Mouse (Mus musculus) cerebellum, adult 11 months (tissue): ENCODE measurements around the gene Olfr1425.
"Not testable (repeated sequence)": the region's sequence is repeated elsewhere in the genome, so short reads cannot be mapped to it uniquely, and the experiment has no call there.

Experiments used
- DNase-seq: peaks from one replicate; pipeline ENCODE4 v3.0.0; 2022

Gene Olfr1425

DNA sequence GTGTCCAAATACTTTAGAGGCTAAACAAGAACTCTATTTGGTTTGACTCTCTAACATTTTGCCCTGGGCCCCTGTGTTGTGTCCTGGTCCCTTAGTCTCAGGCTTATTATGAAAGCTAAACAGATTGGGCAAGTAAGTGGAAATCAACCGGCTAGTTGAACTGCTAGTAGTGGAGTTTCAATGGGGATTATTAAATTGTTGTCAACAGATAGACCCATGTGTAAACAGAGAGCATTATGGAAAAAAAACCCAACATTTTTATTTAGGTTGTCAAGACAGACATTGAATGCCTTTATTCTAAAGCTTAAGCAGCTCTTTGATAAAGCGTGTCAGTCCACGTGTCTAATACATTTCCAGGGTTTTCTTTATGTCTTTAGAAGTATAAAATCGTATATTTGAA, at the start of gene Olfr1425:
Gene Olfr1425 (minus strand): TSS at position 101 of the 400 bp plus-strand sequence.
- DNase-seq, result not testable (repeated sequence)

DNA sequence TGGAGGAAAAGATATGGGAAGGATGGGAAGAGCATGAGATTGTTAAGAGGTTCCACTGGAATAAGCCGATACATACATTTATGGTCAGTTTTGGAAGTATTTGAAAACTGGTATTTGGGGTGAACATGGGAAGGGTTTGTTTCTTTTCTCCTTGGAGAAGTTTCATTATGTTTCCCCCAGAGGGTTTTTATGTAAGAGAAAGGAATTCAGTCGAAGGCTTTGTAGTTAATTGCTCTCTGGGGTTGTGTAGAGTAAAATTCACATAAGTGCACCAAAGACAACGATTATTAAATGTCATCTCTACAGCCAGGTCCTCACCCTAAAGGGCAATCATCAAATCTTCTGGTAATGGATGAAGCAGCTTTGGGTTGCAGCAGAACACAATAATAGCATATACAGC, 45.6 kb upstream of the Olfr1425 start, which contains the start of gene Olfr76:
Gene Olfr76 (minus strand): TSS at position 101 of the 400 bp plus-strand sequence.
- no peak for DNase-seq

DNA sequence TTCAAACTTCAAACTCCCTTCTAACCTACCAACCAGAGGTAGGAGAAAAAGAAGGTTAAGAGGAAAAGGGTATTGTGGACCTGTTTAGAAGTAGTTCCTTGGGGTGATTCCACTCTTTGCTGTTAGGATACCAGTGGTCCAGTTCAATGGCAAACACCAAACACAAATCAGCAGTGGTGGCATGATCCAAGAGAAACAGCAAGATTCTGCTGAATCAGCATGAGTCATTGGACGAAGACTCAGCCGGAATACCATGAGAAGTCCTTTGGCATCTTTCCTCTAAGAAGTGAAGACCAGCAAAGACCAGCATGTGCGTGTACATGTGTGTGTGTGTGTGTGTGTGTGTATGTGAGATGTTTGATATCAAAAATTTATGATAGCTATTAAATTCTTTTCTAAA, 38.9 kb upstream of the Olfr1425 start:
- no peak for DNase-seq

DNA sequence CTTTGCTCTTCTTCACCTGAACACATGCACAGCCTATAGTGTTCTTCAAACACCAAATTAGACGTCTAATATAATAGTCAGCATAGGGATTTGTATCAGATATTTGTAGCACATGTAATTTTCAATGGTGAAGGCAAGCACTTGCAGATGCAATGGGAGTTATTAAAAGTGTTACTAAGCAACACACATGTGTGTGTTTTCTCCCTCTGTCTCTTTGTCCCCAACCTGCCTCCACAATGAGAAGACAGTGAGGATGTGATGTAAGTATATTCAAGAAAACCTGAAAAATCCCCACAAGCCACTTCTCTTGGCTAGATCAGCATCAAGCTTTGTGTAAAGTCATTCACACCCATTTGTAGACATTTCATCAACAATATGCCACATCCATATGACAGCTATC, 38.3 kb upstream of the Olfr1425 start, which contains the start of gene Olfr1428:
Gene Olfr1428 (minus strand): TSS at position 101 of the 400 bp plus-strand sequence.
- no peak for DNase-seq

DNA sequence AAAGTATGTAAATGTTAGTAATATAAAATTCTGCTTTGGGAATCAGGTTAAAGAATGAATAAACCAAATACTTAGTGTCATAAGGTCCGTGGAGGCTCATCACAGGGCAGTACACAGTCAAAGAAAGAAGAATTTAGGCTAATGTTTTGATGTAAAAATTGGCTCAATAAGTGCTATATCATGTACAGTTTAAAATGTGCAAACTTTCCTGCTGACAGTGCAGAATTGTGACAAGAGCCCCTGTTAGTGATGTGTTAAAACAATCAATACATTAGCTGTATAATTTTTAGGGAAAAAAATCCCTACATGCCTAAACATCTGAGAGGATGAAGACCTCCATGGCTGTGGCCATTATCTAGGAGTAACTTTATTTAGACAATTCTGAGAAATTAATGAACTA, 36.3 kb upstream of the Olfr1425 start:
- no peak for DNase-seq

DNA sequence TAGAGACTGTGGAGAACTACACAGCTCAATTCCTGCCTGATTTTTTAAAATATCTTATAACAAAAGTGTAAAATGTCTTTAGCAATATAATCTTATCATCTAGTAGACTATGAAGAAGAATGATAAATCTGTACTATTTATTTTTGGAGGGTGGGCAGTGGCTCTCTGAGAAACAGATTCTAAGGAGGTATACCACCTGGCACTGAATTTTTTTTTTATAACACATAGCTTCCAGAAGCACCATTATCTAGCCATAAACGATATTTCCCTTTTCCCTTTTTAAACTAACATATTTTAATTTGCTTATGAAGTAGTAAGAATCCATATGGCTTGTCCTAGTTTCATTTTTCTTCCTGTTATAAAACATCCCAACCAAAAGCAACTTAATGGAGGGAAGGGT, 27.0 kb upstream of the Olfr1425 start:
- DNase-seq, result no peak

DNA sequence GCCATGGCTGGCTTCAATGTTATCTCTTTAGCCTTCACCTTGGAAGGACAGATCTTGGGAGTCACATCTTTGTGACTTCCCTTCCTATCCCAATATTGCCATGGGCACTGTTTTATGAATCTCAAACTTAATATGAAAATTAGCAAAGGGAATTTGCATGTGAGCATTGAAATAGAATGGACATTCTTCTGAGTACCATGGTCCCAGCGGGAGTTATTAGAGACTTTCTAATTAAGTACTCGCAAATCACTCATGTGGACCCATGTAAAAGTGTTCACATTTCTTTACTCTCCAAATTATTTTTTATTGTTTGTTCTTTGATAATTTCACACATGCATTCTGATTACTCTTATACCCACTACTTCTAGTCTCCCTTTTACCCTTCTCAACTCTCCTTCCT, 25.7 kb upstream of the Olfr1425 start, which contains the start of gene Olfr1427:
Gene Olfr1427 (minus strand): TSS at position 101 of the 400 bp plus-strand sequence.
- no peak for DNase-seq

DNA sequence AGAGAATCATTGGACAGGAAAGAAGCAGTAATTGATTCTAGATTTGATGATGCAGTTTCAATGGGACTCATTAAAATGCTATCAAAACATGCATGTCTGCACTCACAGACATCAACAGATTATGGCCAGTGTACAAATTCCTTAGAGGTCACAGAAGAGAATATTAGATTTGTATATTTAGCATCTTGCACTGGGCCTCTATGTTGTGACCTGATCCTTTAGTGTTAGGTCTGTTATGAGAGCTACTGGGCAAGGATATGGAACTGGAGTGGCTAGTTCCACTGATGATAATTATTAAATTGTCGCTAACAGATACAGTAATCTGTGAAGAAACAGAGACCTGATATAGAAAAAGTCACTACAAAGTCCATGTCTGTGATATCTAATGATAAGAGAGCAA, 14.4 kb upstream of the Olfr1425 start, which contains the start of gene Olfr1426:
Gene Olfr1426 (minus strand): TSS at position 101 of the 400 bp plus-strand sequence.
- DNase-seq, result no peak

DNA sequence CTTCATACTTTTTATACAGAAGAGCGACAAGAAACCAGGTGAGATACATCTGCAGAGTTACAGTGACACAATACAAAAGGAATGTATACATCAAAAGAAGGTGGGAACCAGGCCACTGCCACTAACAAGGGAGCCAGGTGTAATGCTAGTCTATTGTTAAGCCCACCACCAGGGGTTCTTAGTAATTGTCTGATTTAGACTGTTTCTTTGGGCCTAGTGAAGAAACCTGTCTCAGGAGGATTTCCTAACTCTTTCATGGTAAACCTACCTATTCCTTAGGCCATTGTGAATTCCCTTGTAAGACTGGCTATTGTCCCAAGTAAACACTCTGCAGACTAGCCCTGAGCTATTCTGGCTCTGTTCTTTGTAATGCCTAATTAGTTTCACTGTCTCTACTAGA, 8.0 kb downstream of the Olfr1425 start:
- not testable (repeated sequence) for DNase-seq

DNA sequence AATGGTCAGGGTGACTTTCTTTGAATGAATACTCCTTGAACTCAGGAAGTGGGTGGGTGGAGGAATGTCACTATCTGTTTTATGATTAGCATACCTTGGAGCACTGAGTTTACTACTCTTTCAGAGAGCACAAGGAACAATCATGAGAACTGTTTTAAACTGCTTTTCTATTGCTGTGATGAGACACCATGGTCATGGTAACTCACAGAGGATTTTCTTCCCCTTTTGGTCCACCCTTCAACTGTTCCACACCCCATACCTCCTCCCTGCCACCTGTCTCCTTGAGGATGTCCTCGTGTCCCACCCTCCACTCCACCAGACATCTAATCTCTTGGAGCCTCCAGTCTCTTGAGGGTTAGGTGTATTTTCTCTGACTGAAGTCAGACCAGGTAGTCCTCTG, 9.7 kb downstream of the Olfr1425 start:
- not testable (repeated sequence) for DNase-seq

DNA sequence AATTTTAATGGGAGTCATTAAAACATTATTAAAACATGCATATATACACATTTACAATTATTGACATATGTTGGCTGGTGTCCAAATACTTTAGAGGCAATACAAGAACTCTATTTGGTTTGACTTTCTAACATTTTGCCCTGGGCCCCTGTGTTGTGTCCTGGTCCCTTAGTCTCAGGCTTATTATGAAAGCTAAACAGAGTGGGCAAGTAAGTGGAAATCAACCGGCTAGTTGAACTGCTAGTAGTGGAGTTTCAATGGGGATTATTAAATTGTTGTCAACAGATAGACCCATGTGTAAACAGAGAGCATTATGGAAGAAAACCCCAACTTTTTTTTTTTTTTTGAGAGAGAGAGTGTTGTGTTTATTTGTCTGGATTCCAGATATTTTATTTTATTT, 14.9 kb downstream of the Olfr1425 start, which contains the start of gene Olfr1424:
Gene Olfr1424 (minus strand): TSS at position 101 of the 400 bp plus-strand sequence.
- not testable (repeated sequence) for DNase-seq

DNA sequence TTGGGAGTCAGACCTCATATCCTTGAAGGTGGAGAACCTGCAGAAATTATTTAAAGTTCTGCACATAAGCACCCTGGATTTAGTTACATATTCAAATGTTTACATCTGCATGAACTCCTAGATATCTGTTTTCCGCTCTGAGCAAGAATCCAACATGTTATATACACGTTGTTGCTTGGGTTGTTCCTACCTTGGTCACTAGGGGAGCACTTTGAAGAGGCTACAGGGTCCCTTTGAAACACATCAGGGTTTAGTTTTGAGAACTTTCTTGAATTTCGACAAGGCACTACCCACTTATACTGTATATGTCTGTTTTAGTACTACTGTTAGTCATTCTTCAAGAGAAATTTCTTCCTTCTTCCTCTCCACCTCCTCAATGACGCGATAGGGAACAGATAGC, 34.4 kb downstream of the Olfr1425 start:
- no peak for DNase-seq

DNA sequence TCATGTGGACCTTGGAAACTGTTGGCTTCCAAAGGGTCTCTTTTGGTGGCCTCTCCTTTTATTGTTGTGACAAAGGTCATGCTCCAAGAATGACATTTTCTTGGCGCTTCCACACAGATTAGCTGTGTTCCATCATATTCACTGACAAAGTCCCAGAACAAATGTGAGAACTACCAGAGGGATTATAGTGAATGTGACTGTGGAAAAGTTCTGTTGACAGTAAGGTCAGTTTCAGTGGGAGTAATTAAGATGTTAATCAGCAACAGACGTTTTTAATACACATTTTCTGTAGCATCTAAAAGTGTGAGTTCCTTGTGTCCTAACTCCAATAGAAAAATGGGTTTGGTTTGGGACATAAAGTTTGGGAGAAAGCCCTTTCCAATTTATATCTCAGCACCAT, 36.3 kb downstream of the Olfr1425 start, which contains the start of gene Olfr1423:
Gene Olfr1423 (minus strand): TSS at position 101 of the 400 bp plus-strand sequence.
- DNase-seq, result no peak

DNA sequence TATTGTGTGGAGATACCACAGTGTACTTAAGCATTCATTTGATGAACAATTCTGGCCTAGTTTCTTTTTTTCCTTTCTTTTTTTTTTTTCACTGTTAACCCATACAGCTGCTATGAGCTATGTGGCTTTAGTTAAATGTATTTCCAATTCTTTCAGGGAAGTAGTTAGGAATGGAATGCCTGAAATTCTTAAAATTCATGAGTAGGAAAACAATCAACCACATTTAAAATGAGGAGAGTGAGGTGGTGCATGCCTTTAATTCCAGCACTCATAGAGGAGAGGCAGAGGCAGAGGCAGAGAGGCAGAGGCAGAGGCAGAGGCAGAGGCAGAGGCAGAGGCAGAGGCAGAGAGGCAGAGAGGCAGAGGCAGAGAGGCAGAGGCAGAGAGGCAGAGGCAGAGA, 39.8 kb downstream of the Olfr1425 start:
- DNase-seq, result no peak

DNA sequence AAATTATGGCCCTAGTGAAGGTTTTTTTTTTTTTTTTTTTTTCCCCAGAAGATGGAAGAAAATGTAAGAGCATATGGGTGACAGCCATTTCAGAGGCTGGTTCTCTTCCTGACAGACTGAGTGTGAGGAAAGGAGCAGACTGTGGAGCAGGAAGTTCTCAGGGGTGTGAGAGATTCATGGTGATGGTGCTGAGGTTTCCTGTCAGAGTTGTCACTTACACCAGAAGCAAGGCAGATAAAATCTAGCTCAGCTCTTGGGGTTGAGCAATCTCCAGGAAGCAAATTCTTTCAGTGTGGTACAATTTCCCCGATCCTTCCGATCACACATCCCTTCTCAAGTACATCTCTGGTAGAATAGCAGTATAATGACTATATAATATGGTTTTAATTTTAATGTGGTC, 50.9 kb downstream of the Olfr1425 start:
- no peak for DNase-seq

DNA sequence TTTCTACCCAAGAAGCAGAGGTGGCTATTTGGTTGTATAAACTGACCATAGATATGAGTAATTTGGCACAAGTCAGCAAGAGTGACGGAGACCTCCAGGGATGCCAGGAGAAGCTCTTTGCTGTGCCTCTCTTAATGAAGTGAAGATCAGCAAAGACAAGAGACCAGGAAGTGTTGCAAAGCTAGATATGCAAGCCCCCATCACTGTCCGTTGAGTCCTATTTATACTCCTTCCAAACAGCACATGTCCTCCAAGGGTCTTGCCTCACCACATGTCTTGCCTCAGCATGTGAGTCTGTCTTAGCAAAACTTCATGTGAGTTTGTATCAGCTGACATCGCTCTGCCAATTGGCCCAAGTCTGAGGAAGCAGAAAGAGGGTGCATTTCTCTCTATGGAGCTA, 52.2 kb downstream of the Olfr1425 start:
- DNase-seq, result no peak

DNA sequence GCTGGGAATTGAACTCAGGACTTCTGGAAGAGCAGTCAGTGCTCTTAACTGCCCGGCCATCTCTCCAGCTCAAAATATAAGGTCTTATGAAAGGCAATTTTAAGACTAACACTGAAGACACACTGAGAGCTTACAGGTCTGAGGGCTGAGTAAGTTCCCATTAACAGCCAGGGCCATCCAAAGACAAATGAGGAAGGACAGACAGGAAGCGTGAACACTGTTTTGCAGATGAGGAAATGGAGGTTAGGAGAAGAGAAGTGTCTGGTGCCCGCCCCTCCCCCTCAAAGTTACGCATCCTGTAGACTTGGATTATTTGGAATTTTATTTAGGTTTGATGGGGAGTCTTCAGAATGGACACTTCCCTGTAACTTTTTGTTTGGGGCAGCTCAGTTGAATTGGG, 53.4 kb downstream of the Olfr1425 start:
- DNase-seq, result no peak
